Mouse (Mus musculus) kidney, embryonic 16.5 days (tissue): ENCODE measurements around the gene Hnrnpl. TPM values are rescaled to one million over a fixed set of nuclear protein-coding genes. Genes with fewer than 3 reads are reported as not detected.

Source experiments
- ATAC-seq: fragments of 200-750 bp; cut with Nextera tagmentation; 2 replicates; pipeline ENCODE4 v1.8.0; 2017; ENCODE audit warnings: moderate TSS enrichment; ENCODE audit not compliant: low FRiP score, low TSS enrichment
- H3K27ac ChIP-seq: fragments of 300-500 bp; sonication (generic); 2 replicates; pipeline ENCODE4 v1.5.1; 2014; ENCODE audit warnings: low read length
- H3K27me3 ChIP-seq: fragments of 300-500 bp; sonication (generic); 2 replicates; pipeline ENCODE4 v1.6.1; 2014; ENCODE audit warnings: low read length, control low read depth, mixed read lengths; ENCODE audit not compliant: insufficient read depth
- H3K36me3 ChIP-seq: fragments of 300-500 bp; sonication (generic); 2 replicates; pipeline ENCODE4 v1.6.1; 2014; ENCODE audit warnings: low read length, control low read depth, mixed read lengths; ENCODE audit not compliant: insufficient read depth
- H3K4me1 ChIP-seq: fragments of 300-500 bp; sonication (generic); 2 replicates; pipeline ENCODE4 v1.6.1; 2014; ENCODE audit warnings: low read length, control low read depth, mixed read lengths; ENCODE audit not compliant: insufficient read depth
- H3K4me2 ChIP-seq: fragments of 300-500 bp; sonication (generic); replicated peaks from 2 replicates; pipeline ENCODE4 v1.6.1; 2014; ENCODE audit warnings: low read depth, low read length
- H3K4me3 ChIP-seq: fragments of 300-500 bp; sonication (generic); 2 replicates; pipeline ENCODE4 v1.5.1; 2014; ENCODE audit warnings: mild to moderate bottlenecking, low read length
- H3K9ac ChIP-seq: fragments of 300-500 bp; sonication (generic); replicated peaks from 2 replicates; pipeline ENCODE4 v1.6.1; 2014; ENCODE audit warnings: low read length
- H3K9me3 ChIP-seq: fragments of 300-500 bp; sonication (generic); 2 replicates; pipeline ENCODE4 v1.6.1; 2016; ENCODE audit warnings: low read length, control low read depth
- WGBS: fragments of 180-500 bp; shearing (Covaris S2); extraction: QIAGEN DNeasy Blood & Tissue Kit; methylation state at CpG from one replicate; pipeline ENCODE4 v1.1.7; 2014; 5-methylcytosine and 5-hydroxymethylcytosine counted together
- polyA plus RNA-seq: library from polyadenylated mRNA; unstranded; fragments of >200 nt; fragmentation: Nextera tagmentation; extraction: Ambion mirVana; gene quantifications from 2 replicates; pipeline ENCODE4 v1.2.1, GENCODE M21; 2015

The Hnrnpl gene
- polyA plus RNA-seq = 204 and 224 TPM in 2 replicates

DNA sequence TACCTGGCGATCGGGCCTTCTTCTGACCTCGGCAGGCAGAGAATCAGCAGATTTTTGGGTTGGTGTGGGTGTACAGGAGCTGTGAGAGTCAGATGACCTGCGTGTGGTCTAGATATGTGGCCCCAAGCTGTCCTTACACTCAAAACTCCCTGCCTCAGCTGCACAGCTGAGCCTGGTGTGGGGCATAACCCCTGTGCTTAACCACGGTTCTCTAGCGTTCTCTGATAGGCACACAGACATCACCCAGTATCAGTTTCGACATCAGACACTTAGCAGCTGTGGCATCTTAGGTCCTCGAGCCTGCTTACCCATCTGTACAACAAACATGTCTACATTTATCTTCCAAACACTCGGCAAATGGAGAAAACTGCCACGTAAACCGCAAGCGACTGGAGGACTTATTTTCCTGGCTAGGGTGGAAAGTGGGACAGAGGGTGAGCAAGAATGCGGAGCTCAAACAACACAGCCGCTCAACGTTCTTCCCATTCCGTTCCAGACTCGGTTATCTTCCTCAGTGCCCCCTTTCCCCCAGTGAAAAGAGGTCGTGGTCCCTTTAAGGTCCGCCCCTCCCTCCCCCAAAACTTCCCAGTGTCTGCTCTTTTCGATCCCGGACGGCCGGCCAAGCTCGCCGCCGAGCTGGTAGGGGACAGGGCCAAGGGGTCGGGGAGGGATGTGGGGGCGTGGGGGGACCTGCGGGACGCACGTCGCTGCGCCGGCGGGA lies at the start of gene Hnrnpl:
Gene Hnrnpl (plus strand): TSS at position 321 of the 721 bp plus-strand sequence.
- H3K27me3 ChIP-seq = no peaks in the 10 kb centered on the region
- H3K4me3 ChIP-seq = peak within 1 kb of the TSS; percentile 78
- H3K4me2 ChIP-seq = peak within 1 kb of the TSS; percentile 98
- peaks cover 9% of the 10 kb centered on the region for H3K36me3 ChIP-seq
- peak within 1 kb of the TSS; percentile 96 for H3K9ac ChIP-seq
- H3K9me3 ChIP-seq = no peaks in the 10 kb centered on the region
- peak within 1 kb of the TSS; percentile 100 for H3K27ac ChIP-seq
- ATAC-seq = peak; percentile 9
- WGBS = 3% methylated on average over 35 of the region's 35 CpGs
- peaks cover 36% of the 10 kb centered on the region for H3K4me1 ChIP-seq

GRCm38 (mm10) chr7:28758623-28759022 lies 49.7 kb upstream of the Hnrnpl start:
- ATAC-seq = no peak
- Histone ChIP-seq H3K4me1 (peaks cover 6% of the 10 kb centered on the region), H3K4me2 (no peak overlapping the region), H3K9me3 (no peaks in the 10 kb centered on the region), H3K27me3 (peaks cover 10% of the 10 kb centered on the region; the same call in 1 of the 2 replicates), H3K9ac (no peak overlapping the region), H3K36me3 (peaks cover 26% of the 10 kb centered on the region), H3K4me3 (no peak overlapping the region), H3K27ac (no peak overlapping the region)
- 89% methylated on average over 13 of the region's 13 CpGs for WGBS

DNA sequence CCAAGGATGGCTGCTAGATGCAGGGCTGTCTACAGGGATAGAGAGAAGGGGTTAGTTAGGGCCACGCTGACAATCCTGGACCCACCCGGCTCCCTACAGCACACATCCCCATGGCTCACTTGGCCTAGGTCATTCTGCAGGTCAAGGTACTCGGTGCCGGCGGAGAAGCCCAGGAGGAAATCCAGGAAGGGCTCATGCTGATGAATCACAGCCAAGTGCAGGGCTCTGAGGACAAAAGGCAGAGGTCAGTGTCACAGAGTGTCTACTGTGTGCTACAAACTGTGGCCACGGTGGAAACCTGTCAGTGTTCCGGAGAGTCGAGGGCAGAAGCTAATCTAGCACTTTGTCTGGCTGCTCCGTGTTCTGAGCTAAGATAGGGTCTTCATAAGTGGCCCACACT lies 46.4 kb upstream of the Hnrnpl start:
- Histone ChIP-seq H3K36me3 (peaks cover 26% of the 10 kb centered on the region), H3K27ac (no peak overlapping the region), H3K27me3 (no peaks in the 10 kb centered on the region), H3K9ac (no peak overlapping the region), H3K4me2 (no peak overlapping the region), H3K9me3 (no peaks in the 10 kb centered on the region), H3K4me1 (peaks cover 6% of the 10 kb centered on the region; the same call in 1 of the 2 replicates), H3K4me3 (no peak overlapping the region)
- WGBS = 89% methylated on average over 9 of the region's 9 CpGs
- no peak for ATAC-seq

GRCm38 (mm10) chr7:28765211-28765610 lies 43.1 kb upstream of the Hnrnpl start:
- Histone ChIP-seq H3K9me3 (no peaks in the 10 kb centered on the region), H3K4me2 (peak overlapping the region; percentile 66), H3K27ac (no peak overlapping the region), H3K4me3 (peak overlapping the region; percentile 72), H3K27me3 (no peaks in the 10 kb centered on the region), H3K9ac (0 out of 2 replicates have a peak overlapping the region, but pooled peaks have one; percentile 75), H3K4me1 (peaks cover 13% of the 10 kb centered on the region), H3K36me3 (peaks cover 14% of the 10 kb centered on the region)
- 86% methylated on average over 6 of the region's 6 CpGs for whole genome bisulfite sequencing
- no peak for ATAC-seq

DNA sequence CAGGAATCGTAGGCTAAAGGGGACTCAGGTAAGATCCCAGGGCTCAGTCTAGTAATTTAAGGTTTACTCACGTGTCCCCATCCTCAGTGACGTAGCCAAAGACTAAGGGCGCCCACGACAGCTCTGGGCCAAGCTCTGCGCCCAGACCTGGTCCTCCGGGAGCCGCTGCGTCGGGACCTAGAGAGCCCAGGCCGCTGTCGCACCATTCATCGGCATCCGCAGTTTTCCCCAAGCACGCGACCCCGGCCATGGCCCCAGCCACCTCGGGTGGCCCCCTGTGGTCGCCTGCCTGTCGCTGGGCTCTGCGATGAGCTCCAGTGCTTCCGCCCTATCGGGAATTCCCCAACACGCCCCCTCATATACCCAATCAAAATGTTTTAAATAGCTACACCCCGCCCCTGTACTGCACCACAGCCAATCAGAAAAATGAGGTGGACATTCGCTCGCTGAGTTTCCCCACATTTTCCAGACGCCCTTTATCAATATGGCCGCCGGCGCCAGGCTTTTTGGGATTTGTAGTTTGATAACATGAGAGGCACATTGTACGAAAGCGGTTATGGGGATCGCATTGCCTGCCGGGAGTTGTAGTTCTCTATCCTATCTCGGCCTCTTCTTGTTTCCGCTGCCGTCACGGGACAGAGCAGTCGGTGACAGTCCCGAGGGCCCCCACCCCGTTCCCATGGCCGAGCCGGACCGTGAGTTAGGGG lies 42.0 kb upstream of the Hnrnpl start, which contains the start of gene Sirt2:
Gene Sirt2 (plus strand): TSS at position 563 of the 707 bp plus-strand sequence.
- peaks cover 13% of the 10 kb centered on the region for H3K4me1 ChIP-seq
- WGBS = under 1% methylated on average over 45 of the region's 45 CpGs
- H3K4me3 ChIP-seq = peak within 1 kb of the TSS; percentile 72
- peaks cover 6% of the 10 kb centered on the region for H3K36me3 ChIP-seq
- no peak within 1 kb of the TSS for H3K27ac ChIP-seq
- H3K27me3 ChIP-seq = no peaks in the 10 kb centered on the region
- H3K9ac ChIP-seq = peak within 1 kb of the TSS; percentile 90
- H3K4me2 ChIP-seq = peak within 1 kb of the TSS; percentile 66
- ATAC-seq = peak; percentile 99
- H3K9me3 ChIP-seq = no peaks in the 10 kb centered on the region

- Histone ChIP-seq H3K4me3 (peak overlapping the region; percentile 72), H3K4me2 (peak overlapping the region; percentile 57), H3K4me1 (peaks cover 13% of the 10 kb centered on the region), H3K27me3 (no peaks in the 10 kb centered on the region), H3K9me3 (no peaks in the 10 kb centered on the region), H3K27ac (no peak overlapping the region), H3K9ac (peak overlapping the region; percentile 90), H3K36me3 (peaks cover 3% of the 10 kb centered on the region; the same call in 1 of the 2 replicates)
- ATAC-seq = no peak; the same call in 1 of the 2 replicates
- 6% methylated on average over 14 of the region's 14 CpGs for WGBS
Observed at GRCm38 (mm10) chr7:28766910-28767309, 41.4 kb upstream of the Hnrnpl start.

DNA sequence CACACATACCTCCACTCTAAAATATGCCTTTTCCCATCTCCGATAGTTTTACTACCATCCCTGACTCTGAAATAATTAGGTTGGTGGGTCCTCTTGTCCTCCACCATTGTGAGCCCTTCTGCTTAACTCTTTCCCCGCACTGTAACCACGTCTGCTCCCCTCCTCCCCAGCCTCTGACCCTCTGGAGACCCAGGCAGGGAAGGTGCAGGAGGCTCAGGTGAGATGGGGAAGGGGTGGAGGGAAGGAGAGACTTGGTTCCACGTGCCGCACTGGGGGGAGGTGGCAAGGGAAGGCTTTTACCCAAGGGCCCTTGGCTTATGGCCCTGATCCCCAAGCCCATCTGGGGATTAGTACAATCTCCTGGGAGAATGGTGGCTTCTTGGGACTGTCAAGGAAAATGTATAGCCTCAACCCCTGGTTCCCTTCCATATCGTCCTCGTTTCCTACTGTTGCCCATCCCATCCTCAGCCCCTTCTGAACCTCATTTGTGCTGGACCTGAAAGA lies 40.8 kb upstream of the Hnrnpl start, which contains the start of gene Nfkbib:
Gene Nfkbib (minus strand): TSS at position 51 of the 504 bp plus-strand sequence.
- Histone ChIP-seq H3K27ac (no peak within 1 kb of the TSS), H3K4me2 (peak within 1 kb of the TSS; percentile 66)
- ATAC-seq = no peak

DNA sequence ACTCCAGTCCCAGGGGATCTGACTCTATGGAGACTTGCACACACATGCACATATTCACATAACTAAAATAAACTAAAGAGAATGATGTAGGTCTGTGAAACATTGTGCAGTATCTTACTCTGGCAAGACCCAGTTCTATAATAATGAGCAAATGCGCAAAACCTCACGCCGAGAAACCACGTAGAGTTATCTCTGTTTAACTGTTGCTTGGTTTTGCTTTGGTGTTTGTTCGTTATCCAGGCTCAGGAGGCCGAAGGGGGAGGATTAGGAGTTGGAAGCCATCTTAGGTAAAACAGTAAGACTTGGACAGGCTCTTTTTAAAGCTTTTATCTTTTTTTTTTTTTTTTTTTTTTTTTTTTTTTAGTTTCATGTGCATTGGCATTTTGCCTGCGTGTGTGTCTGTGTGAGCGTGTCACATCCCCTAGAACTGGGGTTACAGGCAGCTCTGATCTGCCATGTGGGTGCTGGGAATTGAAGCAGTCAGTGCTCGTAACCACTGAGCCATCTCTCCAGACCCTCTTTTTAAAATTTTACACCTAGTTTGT lies 38.9 kb upstream of the Hnrnpl start:
- no peak overlapping the region for H3K9ac ChIP-seq
- 92% methylated on average over 9 of the region's 9 CpGs for WGBS
- no peaks in the 10 kb centered on the region; the same call in 1 of the 2 replicates for H3K36me3 ChIP-seq
- H3K4me1 ChIP-seq = peaks cover 13% of the 10 kb centered on the region
- no peak for ATAC-seq
- no peak overlapping the region for H3K4me2 ChIP-seq
- H3K27me3 ChIP-seq = no peaks in the 10 kb centered on the region
- no peak overlapping the region for H3K27ac ChIP-seq
- no peak overlapping the region for H3K4me3 ChIP-seq
- H3K9me3 ChIP-seq = no peaks in the 10 kb centered on the region

More for the DNA sequence above, 40.8 kb upstream of the Hnrnpl start, which contains the start of gene Nfkbib:
- Histone ChIP-seq H3K9me3 (no peaks in the 10 kb centered on the region), H3K9ac (peak within 1 kb of the TSS; percentile 90), H3K36me3 (no peaks in the 10 kb centered on the region; the same call in 1 of the 2 replicates), H3K27me3 (no peaks in the 10 kb centered on the region), H3K4me3 (peak within 1 kb of the TSS; percentile 72), H3K4me1 (peaks cover 13% of the 10 kb centered on the region)
- 54% methylated on average over 7 of the region's 7 CpGs for WGBS

DNA sequence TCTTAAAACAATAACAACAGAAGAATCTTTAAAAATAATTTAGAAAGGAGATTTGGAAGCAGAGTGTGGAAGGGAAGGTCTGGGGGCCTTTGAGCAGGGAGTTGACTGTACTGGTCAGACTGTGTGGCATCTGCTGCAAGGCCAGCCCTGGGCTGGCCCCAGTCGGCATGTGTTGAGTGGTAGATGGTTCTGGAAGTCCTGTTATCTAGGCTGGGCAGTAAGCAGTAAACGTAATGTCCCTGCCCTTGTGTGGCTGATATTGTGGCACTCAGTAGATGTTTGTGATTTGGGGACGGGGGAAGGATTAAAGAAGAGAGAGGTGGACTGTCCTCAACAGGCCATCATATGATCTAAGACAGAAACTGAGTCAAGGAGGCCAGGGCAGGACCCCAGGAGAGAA lies 38.0 kb upstream of the Hnrnpl start:
- H3K9ac ChIP-seq = no peak overlapping the region
- 93% methylated on average over 3 of the region's 3 CpGs for WGBS
- H3K27ac ChIP-seq = no peak overlapping the region
- no peak overlapping the region for H3K4me3 ChIP-seq
- no peak for ATAC-seq
- H3K27me3 ChIP-seq = no peaks in the 10 kb centered on the region
- H3K4me1 ChIP-seq = peaks cover 13% of the 10 kb centered on the region
- H3K4me2 ChIP-seq = no peak overlapping the region
- H3K9me3 ChIP-seq = no peaks in the 10 kb centered on the region
- no peaks in the 10 kb centered on the region; the same call in 1 of the 2 replicates for H3K36me3 ChIP-seq
